Mouse (Mus musculus) kidney, postnatal 25 days (tissue): Measurements from ENCODE around the gene Fxyd4.

ENCODE experiments used
- DNase-seq, 2 experiments: peaks; one replicate each; pipeline ENCODE4 v3.0.0; 2021; ENCODE audit warnings: mixed read lengths in 2 of 2

Fxyd4 gene

GRCm38 (mm10) chr6:117890257-117890656, 47.2 kb downstream of the Fxyd4 start:
- no peak for DNase-seq

GRCm38 (mm10) chr6:117888642-117889096, 48.8 kb downstream of the Fxyd4 start:
- no peak for DNase-seq

- DNase-seq, result no peak
Observed at GRCm38 (mm10) chr6:117888032-117888431, 49.5 kb downstream of the Fxyd4 start.

GRCm38 (mm10) chr6:117885943-117886342, 51.5 kb downstream of the Fxyd4 start:
- DNase-seq, result no peak
